Mouse (Mus musculus): ENCODE results near the gene Slc47a1. TPM values are rescaled to one million over a fixed set of nuclear protein-coding genes. Genes with fewer than 3 reads are reported as not detected.
"Not testable (repeated sequence)": the region's sequence is repeated elsewhere in the genome, so short reads cannot be mapped to it uniquely, and the experiment has no call there.

The Slc47a1 gene
- polyA plus RNA-seq, 2 experiments = 0.65 to 0.82 TPM

- TF ChIP-seq POLR2A (IDR thresholded peaks at IDR 0.05; ENCODE audit: borderline replicate concordance, extremely low read depth, insufficient read depth, insufficient read length) = no peak
- no peaks in the 10 kb centered on the region for H3K36me3 ChIP-seq (ENCODE audit: control insufficient read depth, insufficient read depth, low read length)
- ATAC-seq (ENCODE audit: low FRiP score, low read depth) = no peak
Observed at GRCm38 (mm10) chr11:61305377-61305776, 72.8 kb downstream of the Slc47a1 start.

GRCm38 (mm10) chr11:61304535-61304934 lies 73.6 kb downstream of the Slc47a1 start:
- not testable (repeated sequence) for H3K27ac ChIP-seq (replicated peaks; ENCODE audit: low read depth, low read length); H3K36me3 ChIP-seq (ENCODE audit: control insufficient read depth, insufficient read depth, low read length); H3K27me3 ChIP-seq (ENCODE audit: control insufficient read depth, insufficient read depth, low read length); H3K4me1 ChIP-seq (ENCODE audit: control insufficient read depth, insufficient read depth, low read length); H3K4me2 ChIP-seq (replicated peaks; ENCODE audit: low read depth, low read length, severe bottlenecking); H3K9me3 ChIP-seq (ENCODE audit: control insufficient read depth, low read length); DNase-seq (ENCODE audit: low spot score); ATAC-seq (ENCODE audit: low FRiP score, low read depth); H3K9ac ChIP-seq (ENCODE audit: low read depth, low read length, severe bottlenecking); H3K4me3 ChIP-seq (replicated peaks; ENCODE audit: low read length)
- WGBS = 94% methylated on average over 6 of the region's 10 CpGs

More at GRCm38 (mm10) chr11:61305377-61305776, 72.8 kb downstream of the Slc47a1 start:
- Histone ChIP-seq H3K4me1 (ENCODE audit: control insufficient read depth, insufficient read depth, low read length) (peaks cover 6% of the 10 kb centered on the region), H3K4me2 (replicated peaks; ENCODE audit: low read depth, low read length, severe bottlenecking) (no peak overlapping the region), H3K9me3 (ENCODE audit: control insufficient read depth, low read length) (0 out of 2 replicates have a peak, but pooled peaks cover 4% of the 10 kb centered on the region), H3K4me3 (replicated peaks; ENCODE audit: low read length) (no peak overlapping the region), H3K27me3 (ENCODE audit: control insufficient read depth, insufficient read depth, low read length) (no peaks in the 10 kb centered on the region), H3K27ac (replicated peaks; ENCODE audit: low read depth, low read length) (no peak overlapping the region), H3K9ac (ENCODE audit: low read depth, low read length, severe bottlenecking) (no peak overlapping the region)
- no peak for DNase-seq (ENCODE audit: low spot score)
- 79% methylated on average over 4 of the region's 4 CpGs for WGBS

GRCm38 (mm10) chr11:61300716-61301392 lies 77.3 kb downstream of the Slc47a1 start:
- Histone ChIP-seq H3K36me3 (ENCODE audit: control insufficient read depth, insufficient read depth, low read length) (no peaks in the 10 kb centered on the region), H3K4me3 (replicated peaks; ENCODE audit: low read length) (no peak overlapping the region)
- TF ChIP-seq POLR2A (IDR thresholded peaks at IDR 0.05; ENCODE audit: borderline replicate concordance, extremely low read depth, insufficient read depth, insufficient read length) = no peak

GRCm38 (mm10) chr11:61300205-61300604 lies 77.9 kb downstream of the Slc47a1 start:
- DNase-seq (ENCODE audit: low spot score) (no peak), ATAC-seq (ENCODE audit: low FRiP score, low read depth) (no peak)
- Histone ChIP-seq H3K27me3 (ENCODE audit: control insufficient read depth, insufficient read depth, low read length) (no peaks in the 10 kb centered on the region), H3K4me2 (replicated peaks; ENCODE audit: low read depth, low read length, severe bottlenecking) (no peak overlapping the region), H3K9me3 (ENCODE audit: control insufficient read depth, low read length) (no peaks in the 10 kb centered on the region), H3K9ac (ENCODE audit: low read depth, low read length, severe bottlenecking) (no peak overlapping the region), H3K4me3 (replicated peaks; ENCODE audit: low read length) (no peak overlapping the region), H3K4me1 (ENCODE audit: control insufficient read depth, insufficient read depth, low read length) (peaks cover 6% of the 10 kb centered on the region), H3K36me3 (ENCODE audit: control insufficient read depth, insufficient read depth, low read length) (no peaks in the 10 kb centered on the region), H3K27ac (replicated peaks; ENCODE audit: low read depth, low read length) (no peak overlapping the region)
- TF ChIP-seq POLR2A (IDR thresholded peaks at IDR 0.05; ENCODE audit: borderline replicate concordance, extremely low read depth, insufficient read depth, insufficient read length) = no peak
- WGBS = 58% methylated on average over 3 of the region's 3 CpGs

More at GRCm38 (mm10) chr11:61300716-61301392, 77.3 kb downstream of the Slc47a1 start:
- H3K9me3 ChIP-seq (ENCODE audit: control insufficient read depth, low read length) = 0 out of 2 replicates have a peak, but pooled peaks cover 3% of the 10 kb centered on the region
- ATAC-seq (ENCODE audit: low FRiP score, low read depth) (no peak), DNase-seq (ENCODE audit: low spot score) (peak; percentile 40)
- no peak overlapping the region for H3K27ac ChIP-seq (replicated peaks; ENCODE audit: low read depth, low read length)
- peaks cover 6% of the 10 kb centered on the region for H3K4me1 ChIP-seq (ENCODE audit: control insufficient read depth, insufficient read depth, low read length)
- no peaks in the 10 kb centered on the region for H3K27me3 ChIP-seq (ENCODE audit: control insufficient read depth, insufficient read depth, low read length)
- no peak overlapping the region for H3K9ac ChIP-seq (ENCODE audit: low read depth, low read length, severe bottlenecking)
- H3K4me2 ChIP-seq (replicated peaks; ENCODE audit: low read depth, low read length, severe bottlenecking) = peak overlapping the region; percentile 19; the same call in 1 of the 2 replicates
- 39% methylated on average over 11 of the region's 16 CpGs for WGBS

- DNase-seq (ENCODE audit: low spot score) (no peak), ATAC-seq (ENCODE audit: low FRiP score, low read depth) (no peak)
- H3K27me3 ChIP-seq (ENCODE audit: control insufficient read depth, insufficient read depth, low read length) = no peaks in the 10 kb centered on the region
Observed at GRCm38 (mm10) chr11:61297901-61298300, 80.2 kb downstream of the Slc47a1 start.

More at GRCm38 (mm10) chr11:61297901-61298300, 80.2 kb downstream of the Slc47a1 start:
- Histone ChIP-seq H3K4me3 (replicated peaks; ENCODE audit: low read length) (no peak overlapping the region), H3K4me1 (ENCODE audit: control insufficient read depth, insufficient read depth, low read length) (peaks cover 6% of the 10 kb centered on the region), H3K9ac (ENCODE audit: low read depth, low read length, severe bottlenecking) (no peak overlapping the region), H3K27ac (replicated peaks; ENCODE audit: low read depth, low read length) (no peak overlapping the region), H3K4me2 (replicated peaks; ENCODE audit: low read depth, low read length, severe bottlenecking) (no peak overlapping the region), H3K36me3 (ENCODE audit: control insufficient read depth, insufficient read depth, low read length) (no peaks in the 10 kb centered on the region), H3K9me3 (ENCODE audit: control insufficient read depth, low read length) (no peaks in the 10 kb centered on the region)
- no peak for TF ChIP-seq POLR2A (IDR thresholded peaks at IDR 0.05; ENCODE audit: borderline replicate concordance, extremely low read depth, insufficient read depth, insufficient read length)
- 47% methylated on average over 2 of the region's 2 CpGs for WGBS

All from limb, embryonic 14.5 days (tissue).